Mouse (Mus musculus) stomach, postnatal 0 days (tissue): ENCODE data around the gene St5.

Source experiments
- CTCF ChIP-seq: IDR thresholded peaks from 2 replicates; pipeline ENCODE4 v1.5.1; 2016; ENCODE audit warnings: antibody characterized with exemption, low read depth, mild to moderate bottlenecking, moderate library complexity
- EP300 ChIP-seq: optimal IDR thresholded peaks from 2 replicates; pipeline ENCODE3; 2016; ENCODE audit warnings: antibody characterized with exemption

DNA sequence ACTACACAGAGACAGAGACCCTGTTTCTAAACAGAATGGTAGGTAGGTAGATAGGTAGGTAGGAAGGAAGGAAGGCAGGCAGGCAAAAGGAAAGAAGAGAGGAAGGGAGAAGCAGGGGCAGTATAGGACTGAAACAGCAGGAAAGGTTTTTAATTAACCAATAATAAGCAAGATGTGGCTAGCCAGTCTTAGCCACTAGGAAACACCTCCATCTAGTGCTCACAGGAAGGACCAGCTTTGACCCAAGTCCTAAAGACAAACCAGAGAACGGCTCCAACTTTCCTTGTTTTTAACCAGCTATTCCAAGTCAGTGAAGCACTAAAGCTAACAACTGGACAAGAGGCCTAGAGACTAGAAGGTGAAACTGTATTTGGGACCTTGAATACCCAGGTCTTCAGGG, 44.3 kb upstream of the St5 start:
- TF ChIP-seq CTCF (peak; percentile 72), EP300 (no peak)
